Mouse (Mus musculus) urinary bladder, adult 18-20 months (tissue): ENCODE data around the gene Mefv.
"Not testable (repeated sequence)": the region's sequence is repeated elsewhere in the genome, so short reads cannot be mapped to it uniquely, and the experiment has no call there.

Source experiments
- DNase-seq, 2 experiments: peaks; one replicate each; pipeline ENCODE4 v3.0.0; 2022; ENCODE audit warnings: low spot score in 2 of 2, mixed read lengths in 2 of 2

Gene Mefv

GRCm38 (mm10) chr16:3717980-3718379 lies at the start of gene Mefv:
Mefv (minus strand) TSS chr16:3718097.
- DNase-seq, result no peak

GRCm38 (mm10) chr16:3748976-3749375 lies 31.1 kb upstream of the Mefv start:
- no peak for DNase-seq

GRCm38 (mm10) chr16:3745656-3746055 lies 27.8 kb upstream of the Mefv start:
- no peak for DNase-seq

GRCm38 (mm10) chr16:3744186-3744700 lies 26.3 kb upstream of the Mefv start:
- peak in 1 of 2 experiments; percentile 49 for DNase-seq

- DNase-seq, result peak; percentile 78 to 91
Observed at GRCm38 (mm10) chr16:3743503-3744185, 25.7 kb upstream of the Mefv start, which contains the start of gene Zfp263. Zfp263 (plus strand) TSS chr16:3744093.

- DNase-seq, result no peak
Observed at GRCm38 (mm10) chr16:3742466-3742865, 24.6 kb upstream of the Mefv start.

GRCm38 (mm10) chr16:3733198-3733732 lies 15.4 kb upstream of the Mefv start:
- DNase-seq, result no peak

GRCm38 (mm10) chr16:3732612-3733011 lies 14.7 kb upstream of the Mefv start:
- no peak for DNase-seq

GRCm38 (mm10) chr16:3727980-3728720 lies 10.3 kb upstream of the Mefv start:
- no peak for DNase-seq

- DNase-seq, result no peak
Observed at GRCm38 (mm10) chr16:3723231-3723630, 5.3 kb upstream of the Mefv start.

- DNase-seq, result no peak
Observed at GRCm38 (mm10) chr16:3714731-3715130, 3.2 kb downstream of the Mefv start.

- DNase-seq, result no peak
Observed at GRCm38 (mm10) chr16:3706680-3707079, 11.2 kb downstream of the Mefv start.

GRCm38 (mm10) chr16:3700893-3701292 lies 17.0 kb downstream of the Mefv start:
- DNase-seq, result no peak

- no peak for DNase-seq
Observed at GRCm38 (mm10) chr16:3699281-3699680, 18.6 kb downstream of the Mefv start.

- DNase-seq, result not testable (repeated sequence)
Observed at GRCm38 (mm10) chr16:3689608-3690007, 28.3 kb downstream of the Mefv start.
